Mouse (Mus musculus): ENCODE results near the gene Nme8. TPM values are rescaled to one million over a fixed set of nuclear protein-coding genes. Genes with fewer than 3 reads are reported as not detected.

Nme8 gene
- polyA plus RNA-seq, 1 experiment, result not detected

Other genes with a start within 250 kb of the Nme8 start
- gene Epdr1, start 77.9 kb downstream of the Nme8 start, polyA plus RNA-seq (2012; ENCODE audit: insufficient read depth, insufficient read length, missing spikeins), result 5.4 and 8.3 TPM in 2 replicates
- gene Sfrp4, start 74.7 kb downstream of the Nme8 start, polyA plus RNA-seq (2012; ENCODE audit: insufficient read depth, insufficient read length, missing spikeins), result 0.63 and 2.9 TPM in 2 replicates
- gene Gpr141, start 126.5 kb upstream of the Nme8 start, polyA plus RNA-seq (2012; ENCODE audit: insufficient read depth, insufficient read length, missing spikeins), result not detected in 2 replicates

Data from brown adipose tissue, adult 24 weeks (tissue).